Mouse (Mus musculus): ENCODE results near the gene Olfr221. TPM values are rescaled to one million over a fixed set of nuclear protein-coding genes. Genes with fewer than 3 reads are reported as not detected.

The Olfr221 gene
- polyA plus RNA-seq, 1 experiment, result not detected

DNA sequence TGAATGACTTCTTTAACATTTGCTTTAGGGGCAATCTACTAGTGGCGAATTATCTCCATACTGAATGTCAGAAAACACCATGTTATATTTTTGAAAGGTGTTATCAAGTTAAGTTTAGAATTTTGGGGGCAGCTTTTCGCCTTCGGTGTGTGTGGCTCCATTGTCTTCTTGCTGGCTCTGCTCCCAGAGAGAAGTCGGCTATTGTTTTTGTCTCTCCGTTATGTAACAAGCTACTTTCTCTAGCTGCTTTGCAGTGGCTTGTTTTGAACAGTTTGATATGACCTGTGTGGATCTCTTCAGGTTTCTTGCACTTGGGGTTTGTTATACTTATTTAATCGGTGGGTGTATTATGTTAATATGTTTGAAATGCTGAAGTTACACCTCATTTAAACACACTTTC, 1.2 kb upstream of the Olfr221 start:
- Histone ChIP-seq H3K4me3 (ENCODE audit: insufficient read depth, low read length) (no peak overlapping the region), H3K27ac (ENCODE audit: insufficient read depth, low read length) (no peak overlapping the region), H3K4me1 (ENCODE audit: control insufficient read depth, insufficient read depth, low read length) (no peaks in the 10 kb centered on the region; the same call in 1 of the 2 replicates)
- TF ChIP-seq POLR2A (IDR thresholded peaks at IDR 0.05; ENCODE audit: low read depth, low read length) (no peak), CTCF (IDR thresholded peaks at IDR 0.05; ENCODE audit: borderline replicate concordance, insufficient read depth, low read length) (no peak)

DNA sequence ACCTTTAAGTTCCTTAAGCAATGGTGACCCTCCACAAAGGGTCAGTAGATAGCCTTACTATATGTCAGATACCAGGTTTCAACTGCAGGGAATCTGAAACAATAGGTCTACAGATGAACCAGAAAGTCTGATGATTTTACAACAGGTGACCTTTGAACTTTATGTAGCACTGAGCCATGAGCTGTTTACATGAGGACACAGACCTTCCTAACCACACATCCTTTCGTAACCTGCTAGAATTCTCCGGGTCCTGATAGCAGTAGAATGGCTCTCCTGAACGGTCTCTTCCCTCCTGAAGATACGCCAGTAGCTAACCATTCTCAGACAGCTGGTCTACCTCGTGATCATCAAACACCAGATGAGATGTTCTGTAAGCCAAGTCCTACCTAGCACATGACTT, 2.9 kb downstream of the Olfr221 start:
- H3K27ac ChIP-seq (ENCODE audit: insufficient read depth, low read length), result no peak overlapping the region
- TF ChIP-seq POLR2A (IDR thresholded peaks at IDR 0.05; ENCODE audit: low read depth, low read length), result no peak
- no peak for TF ChIP-seq CTCF (IDR thresholded peaks at IDR 0.05; ENCODE audit: borderline replicate concordance, insufficient read depth, low read length)
- H3K4me1 ChIP-seq (ENCODE audit: control insufficient read depth, insufficient read depth, low read length), result no peaks in the 10 kb centered on the region
- H3K4me3 ChIP-seq (ENCODE audit: insufficient read depth, low read length), result no peak overlapping the region

DNA sequence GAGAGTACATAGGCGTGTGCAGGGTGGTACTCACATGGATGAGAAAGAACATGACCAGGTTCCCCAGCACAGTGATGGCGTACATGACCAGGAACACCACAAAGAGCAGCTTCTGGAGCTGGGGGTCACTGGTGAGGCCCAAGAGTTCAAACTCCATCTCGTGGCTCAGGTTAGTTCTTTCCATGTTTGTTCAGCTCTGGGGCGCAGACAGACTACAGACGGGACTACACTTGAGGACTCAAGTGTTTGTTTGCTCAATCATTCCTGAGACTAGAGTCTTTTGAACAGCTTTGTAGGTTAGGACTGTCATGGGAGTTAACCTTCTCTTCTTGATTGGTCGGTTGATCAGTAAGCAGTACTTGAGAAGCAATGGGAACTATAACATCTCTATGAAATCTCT, 6.3 kb downstream of the Olfr221 start:
- Histone ChIP-seq H3K27ac (ENCODE audit: insufficient read depth, low read length) (no peak overlapping the region), H3K4me3 (ENCODE audit: insufficient read depth, low read length) (no peak overlapping the region), H3K4me1 (ENCODE audit: control insufficient read depth, insufficient read depth, low read length) (no peaks in the 10 kb centered on the region)
- TF ChIP-seq CTCF (IDR thresholded peaks at IDR 0.05; ENCODE audit: borderline replicate concordance, insufficient read depth, low read length) (no peak), POLR2A (IDR thresholded peaks at IDR 0.05; ENCODE audit: low read depth, low read length) (no peak)

DNA sequence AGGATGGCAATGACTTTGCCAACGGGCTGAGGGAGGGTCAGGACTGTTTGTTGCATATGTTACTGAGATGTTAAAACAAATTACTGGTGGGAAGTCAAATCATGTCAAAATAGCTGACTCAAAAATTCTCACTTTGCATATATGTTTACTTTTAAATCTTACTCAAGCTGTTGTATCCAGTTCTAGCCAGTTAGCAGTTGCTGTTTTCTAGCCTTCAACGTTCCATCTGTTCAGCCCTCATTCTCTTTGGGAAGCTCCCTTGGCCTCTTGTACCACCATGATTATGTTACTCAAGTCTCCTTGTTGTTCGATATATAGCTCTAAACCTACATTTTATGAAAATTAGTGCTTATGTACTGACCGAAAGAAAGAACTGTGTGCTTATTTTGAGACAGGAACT, 15.9 kb downstream of the Olfr221 start:
- H3K27ac ChIP-seq (ENCODE audit: insufficient read depth, low read length), result no peak overlapping the region
- TF ChIP-seq POLR2A (IDR thresholded peaks at IDR 0.05; ENCODE audit: low read depth, low read length), result no peak
- no peak for TF ChIP-seq CTCF (IDR thresholded peaks at IDR 0.05; ENCODE audit: borderline replicate concordance, insufficient read depth, low read length)

DNA sequence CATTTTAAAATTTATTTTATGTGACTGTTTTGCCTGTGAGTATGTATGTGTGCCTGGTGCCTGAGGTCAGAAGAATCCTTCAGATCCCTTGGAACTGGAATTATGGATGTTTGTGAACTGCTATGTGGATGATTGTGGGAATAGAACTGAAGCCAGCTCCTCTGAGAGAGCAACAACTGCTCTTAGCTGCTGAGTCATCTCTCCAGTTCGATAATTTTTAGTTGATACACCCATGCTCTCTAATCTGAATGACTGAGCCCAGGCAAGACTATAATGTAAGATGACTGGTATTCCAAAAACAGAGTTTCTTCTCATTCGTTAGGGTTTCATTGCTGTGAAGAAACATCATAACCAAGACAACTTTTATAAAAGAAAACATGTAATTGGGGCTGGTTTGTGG, 18.1 kb downstream of the Olfr221 start:
- no peak overlapping the region for H3K27ac ChIP-seq (ENCODE audit: insufficient read depth, low read length)
- TF ChIP-seq POLR2A (IDR thresholded peaks at IDR 0.05; ENCODE audit: low read depth, low read length) (no peak), CTCF (IDR thresholded peaks at IDR 0.05; ENCODE audit: borderline replicate concordance, insufficient read depth, low read length) (no peak)
- peaks cover 9% of the 10 kb centered on the region for H3K4me1 ChIP-seq (ENCODE audit: control insufficient read depth, insufficient read depth, low read length)
- H3K4me3 ChIP-seq (ENCODE audit: insufficient read depth, low read length), result no peak overlapping the region

More for the DNA sequence above, 15.9 kb downstream of the Olfr221 start:
- H3K4me1 ChIP-seq (ENCODE audit: control insufficient read depth, insufficient read depth, low read length), result peaks cover 7% of the 10 kb centered on the region
- H3K4me3 ChIP-seq (ENCODE audit: insufficient read depth, low read length), result no peak overlapping the region

DNA sequence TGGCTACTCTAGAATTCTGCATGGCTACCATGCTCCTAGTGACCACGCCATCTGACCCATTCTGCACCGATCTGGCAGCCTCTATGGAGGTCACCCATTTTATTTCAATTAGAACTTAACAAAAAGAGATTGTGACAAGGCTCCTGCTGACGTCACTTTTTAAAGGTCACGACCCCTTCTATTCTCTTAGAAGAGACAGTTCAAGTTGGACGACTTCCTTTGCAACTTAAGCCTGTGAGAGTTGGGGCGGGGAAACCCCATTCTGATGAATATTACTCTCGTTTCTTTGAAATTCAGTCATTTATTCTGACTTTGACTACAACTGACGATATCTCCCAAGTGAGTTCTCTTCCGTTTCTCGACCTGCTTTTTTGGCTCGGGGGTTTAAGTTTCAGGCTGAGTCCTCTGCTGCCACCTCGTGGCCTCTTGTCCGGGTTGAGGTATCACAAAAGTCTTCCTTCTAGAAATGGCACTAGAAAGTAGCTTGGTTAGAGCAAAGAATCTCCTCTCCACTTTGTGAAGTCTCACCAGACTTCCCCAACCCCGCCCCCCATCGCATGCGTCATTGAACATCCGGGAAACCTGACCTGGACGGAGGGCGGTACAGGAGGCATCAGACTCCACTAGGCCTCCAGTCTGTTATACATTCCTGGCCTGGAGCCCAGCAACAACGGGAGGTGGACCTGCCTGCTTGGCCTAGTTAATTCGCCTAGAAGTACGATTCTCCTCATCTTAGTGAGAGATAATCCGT, 19.4 kb downstream of the Olfr221 start:
- Histone ChIP-seq H3K4me1 (ENCODE audit: control insufficient read depth, insufficient read depth, low read length) (peaks cover 9% of the 10 kb centered on the region), H3K4me3 (ENCODE audit: insufficient read depth, low read length) (no peak overlapping the region), H3K27ac (ENCODE audit: insufficient read depth, low read length) (peak overlapping the region; percentile 72)
- TF ChIP-seq CTCF (IDR thresholded peaks at IDR 0.05; ENCODE audit: borderline replicate concordance, insufficient read depth, low read length) (no peak; the same call in 1 of the 2 replicates), POLR2A (IDR thresholded peaks at IDR 0.05; ENCODE audit: low read depth, low read length) (peak; percentile 65)

DNA sequence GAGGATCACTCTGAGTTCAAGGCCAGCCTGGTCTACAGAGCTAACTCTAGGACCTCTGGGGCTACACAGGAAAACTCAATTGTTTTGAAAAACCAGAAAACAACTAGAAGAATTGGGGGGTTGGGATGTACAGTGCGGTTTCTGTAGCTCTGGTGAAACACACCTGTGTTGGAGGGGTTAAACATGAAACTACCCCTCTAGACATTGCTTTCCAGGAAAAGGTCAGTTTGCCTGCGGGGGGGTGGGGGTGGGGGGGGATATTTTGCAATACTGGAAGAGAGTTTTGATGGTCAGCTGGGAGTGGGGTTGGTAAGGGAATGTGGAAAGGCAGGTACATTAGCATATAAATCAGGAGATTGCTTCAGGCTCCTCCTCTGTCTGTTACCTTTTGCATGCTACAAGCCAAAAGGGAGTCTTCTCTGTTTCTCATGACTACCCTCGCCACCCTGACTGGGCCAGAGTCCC, 20.0 kb downstream of the Olfr221 start:
- peaks cover 9% of the 10 kb centered on the region for H3K4me1 ChIP-seq (ENCODE audit: control insufficient read depth, insufficient read depth, low read length)
- TF ChIP-seq CTCF (IDR thresholded peaks at IDR 0.05; ENCODE audit: borderline replicate concordance, insufficient read depth, low read length), result no peak
- TF ChIP-seq POLR2A (IDR thresholded peaks at IDR 0.05; ENCODE audit: low read depth, low read length), result no peak
- peak overlapping the region; percentile 50; the same call in 1 of the 2 replicates for H3K27ac ChIP-seq (ENCODE audit: insufficient read depth, low read length)
- no peak overlapping the region for H3K4me3 ChIP-seq (ENCODE audit: insufficient read depth, low read length)

DNA sequence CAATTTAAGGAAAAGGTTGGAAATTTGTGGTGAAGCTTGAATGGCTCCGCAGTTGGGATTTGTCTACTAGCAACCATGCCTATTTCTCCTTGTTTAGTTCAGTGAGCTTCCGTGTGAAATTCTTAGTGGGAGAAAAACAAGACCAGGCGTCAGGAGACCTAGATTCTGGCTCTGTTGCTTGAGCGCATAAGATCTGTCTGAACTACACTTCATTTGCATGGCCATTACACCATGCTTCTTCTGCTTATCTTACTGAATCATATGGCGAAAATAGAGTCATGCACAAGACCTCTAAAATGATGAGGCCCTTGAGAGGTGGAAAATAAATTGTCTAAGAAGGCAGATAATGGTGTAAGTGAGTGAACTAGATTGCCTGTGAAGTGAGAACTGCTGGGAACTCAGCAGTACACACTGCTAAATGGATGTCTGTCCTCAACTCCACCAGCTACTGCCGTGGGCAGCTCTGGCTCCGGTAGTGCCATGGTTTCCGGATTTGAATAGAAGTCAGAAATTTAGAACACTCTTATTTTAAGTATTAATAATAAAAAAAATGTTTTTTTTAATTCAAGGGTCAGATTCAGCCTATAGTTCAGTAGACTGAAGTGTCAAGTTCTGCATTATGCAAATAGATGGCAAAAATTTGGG, 20.6 kb downstream of the Olfr221 start:
- no peak for TF ChIP-seq POLR2A (IDR thresholded peaks at IDR 0.05; ENCODE audit: low read depth, low read length)
- 0 out of 2 replicates have a peak overlapping the region, but pooled peaks have one; percentile 4 for H3K27ac ChIP-seq (ENCODE audit: insufficient read depth, low read length)
- H3K4me1 ChIP-seq (ENCODE audit: control insufficient read depth, insufficient read depth, low read length), result peaks cover 9% of the 10 kb centered on the region
- no peak overlapping the region for H3K4me3 ChIP-seq (ENCODE audit: insufficient read depth, low read length)

DNA sequence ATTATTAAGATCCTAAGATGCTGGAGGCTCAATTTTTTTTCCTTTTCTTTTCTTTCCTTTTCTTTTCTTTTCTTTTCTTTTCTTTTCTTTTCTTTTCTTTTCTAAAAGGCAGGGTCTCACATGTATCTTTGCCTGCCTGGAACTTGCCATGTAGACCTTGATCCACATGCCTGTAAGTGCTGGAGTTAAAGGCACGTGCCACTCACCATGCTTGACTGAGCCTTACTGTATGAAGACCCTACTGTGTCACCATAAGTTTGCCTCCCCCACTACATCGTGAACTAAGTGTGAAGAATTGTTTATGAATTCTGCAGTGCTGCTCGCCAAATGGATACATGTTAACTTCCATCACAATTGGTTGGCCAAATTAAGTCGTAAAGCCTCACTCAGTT, 21.1 kb downstream of the Olfr221 start:
- TF ChIP-seq CTCF (IDR thresholded peaks at IDR 0.05; ENCODE audit: borderline replicate concordance, insufficient read depth, low read length), result no peak
- H3K4me3 ChIP-seq (ENCODE audit: insufficient read depth, low read length), result no peak overlapping the region
- H3K27ac ChIP-seq (ENCODE audit: insufficient read depth, low read length), result peak overlapping the region; percentile 96; the same call in 1 of the 2 replicates
- H3K4me1 ChIP-seq (ENCODE audit: control insufficient read depth, insufficient read depth, low read length), result peaks cover 10% of the 10 kb centered on the region

DNA sequence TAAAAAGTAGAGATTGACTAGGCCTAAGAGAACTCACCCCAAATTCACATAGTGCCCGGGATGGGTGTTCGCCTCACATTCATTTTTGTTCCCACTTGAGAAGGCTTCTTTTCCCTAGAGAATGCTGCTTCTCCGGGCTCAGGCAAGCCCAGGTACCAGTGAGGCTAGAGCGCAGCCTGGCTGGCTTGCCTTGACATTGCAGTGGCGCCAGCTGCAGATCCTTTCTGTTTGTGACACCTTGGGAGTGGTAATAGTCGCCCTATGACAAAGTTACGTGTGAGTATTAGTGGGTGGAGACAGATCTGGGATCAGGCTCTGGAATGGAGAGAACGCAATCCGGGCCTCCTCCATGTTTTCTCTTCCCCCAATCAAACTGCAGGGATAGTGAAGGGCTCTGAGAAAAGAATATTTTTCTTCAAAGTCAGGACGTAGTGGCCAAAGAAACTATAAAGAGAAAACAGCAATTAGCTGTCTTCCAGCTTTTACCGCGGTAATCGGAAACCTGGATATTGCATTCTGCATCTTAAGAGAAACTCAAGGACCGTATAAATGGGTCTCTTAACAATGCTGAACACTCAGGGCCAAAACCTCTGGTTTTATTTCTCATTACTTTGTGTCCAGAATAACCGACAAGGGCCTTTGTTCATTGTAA, 21.6 kb downstream of the Olfr221 start, which contains the start of gene Zfp219:
Gene Zfp219 (minus strand): TSS at position 248 of the 652 bp plus-strand sequence.
- peak within 1 kb of the TSS; percentile 79 for H3K4me3 ChIP-seq (ENCODE audit: insufficient read depth, low read length)
- peaks cover 15% of the 10 kb centered on the region for H3K4me1 ChIP-seq (ENCODE audit: control insufficient read depth, insufficient read depth, low read length)
- TF ChIP-seq CTCF (IDR thresholded peaks at IDR 0.05; ENCODE audit: borderline replicate concordance, insufficient read depth, low read length) (peak; percentile 57; the same call in 1 of the 2 replicates), POLR2A (IDR thresholded peaks at IDR 0.05; ENCODE audit: low read depth, low read length) (peak; percentile 93)
- H3K27ac ChIP-seq (ENCODE audit: insufficient read depth, low read length), result peak within 1 kb of the TSS; percentile 96

Measured in embryonic fibroblast, embryonic 13.5 days (primary cell).